In genomic region chr17:8055919-8056589, GRCm38 (mm10) we compare ENCODE assay signal across 6 mouse cellular contexts.
A peak's percentile ranks its signal among the peaks of the same experiment; 100 is the strongest.
DNase-seq lines count a peak whose midpoint lies in the region; ATAC-seq and TF ChIP-seq lines count a peak whose summit lies in the region.
"Not testable (repeated sequence)": the region's sequence is repeated elsewhere in the genome, so short reads cannot be mapped to it uniquely, and the experiment has no call there.

No protein-coding gene starts in this region.

- not testable (repeated sequence) for TF ChIP-seq CTCF in forebrain, postnatal 0 days (IDR thresholded peaks at IDR 0.05; ENCODE audit: low read depth); hindbrain, postnatal 0 days (IDR thresholded peaks at IDR 0.05; ENCODE audit: low read depth); lung, postnatal 0 days (IDR thresholded peaks at IDR 0.05)

- H3K9ac ChIP-seq in forebrain, embryonic 13.5 days; forebrain, embryonic 15.5 days (replicated peaks); forebrain, postnatal 0 days; hindbrain, postnatal 0 days (replicated peaks; ENCODE audit: low read length); lung, postnatal 0 days (replicated peaks; ENCODE audit: low read depth): not testable (repeated sequence)

- not testable (repeated sequence) for H3K4me2 ChIP-seq in forebrain, embryonic 13.5 days; forebrain, embryonic 15.5 days (replicated peaks); forebrain, postnatal 0 days (ENCODE audit: low read depth); hindbrain, postnatal 0 days (ENCODE audit: low read depth, low read length); lung, postnatal 0 days (replicated peaks; ENCODE audit: low read depth, low read length)

- not testable (repeated sequence) for H3K27ac ChIP-seq in forebrain, embryonic 13.5 days; forebrain, embryonic 15.5 days (replicated peaks); forebrain, postnatal 0 days (ENCODE audit: low read depth, low read length); hindbrain, postnatal 0 days; lung, postnatal 0 days (ENCODE audit: low read length)

- H3K4me1 ChIP-seq in forebrain, embryonic 13.5 days; forebrain, embryonic 15.5 days; forebrain, postnatal 0 days (ENCODE audit: insufficient read depth); hindbrain, postnatal 0 days (ENCODE audit: insufficient read depth, low read length); lung, postnatal 0 days (ENCODE audit: insufficient read depth, low read depth, low read length): not testable (repeated sequence)

- WGBS in forebrain, embryonic 13.5 days, result 59% methylated on average over 5 of the region's 6 CpGs
- WGBS in forebrain, embryonic 15.5 days, result 61% methylated on average over 6 of the region's 6 CpGs
- WGBS in forebrain, postnatal 0 days, result 43% methylated on average over 4 of the region's 6 CpGs
- WGBS in hindbrain, postnatal 0 days, result 35% methylated on average over 5 of the region's 6 CpGs
- 87% methylated on average over 4 of the region's 6 CpGs for WGBS in lung, postnatal 0 days

- peak; percentile 2 for DNase-seq in brain, embryonic 18.5 days (ENCODE audit: low read depth, low spot score)
- peak; percentile 20 for DNase-seq in forebrain, postnatal 0 days
- peak; percentile 7 for DNase-seq in hindbrain, postnatal 0 days (ENCODE audit: low spot score)
- peak; percentile 5 for DNase-seq in lung, postnatal 0 days (ENCODE audit: low spot score)

- not testable (repeated sequence) for TF ChIP-seq EP300 in lung, postnatal 0 days (IDR thresholded peaks at IDR 0.05)

- not testable (repeated sequence) for H3K9me3 ChIP-seq in forebrain, embryonic 13.5 days (replicated peaks); forebrain, embryonic 15.5 days; forebrain, postnatal 0 days (ENCODE audit: low read length); hindbrain, postnatal 0 days (ENCODE audit: low read length); lung, postnatal 0 days (ENCODE audit: low read length)

- H3K36me3 ChIP-seq in forebrain, embryonic 13.5 days (ENCODE audit: poor library complexity, severe bottlenecking); forebrain, embryonic 15.5 days; forebrain, postnatal 0 days (ENCODE audit: insufficient read depth); hindbrain, postnatal 0 days (ENCODE audit: insufficient read depth, low read length); lung, postnatal 0 days (ENCODE audit: insufficient read depth, low read length): not testable (repeated sequence)

- not testable (repeated sequence) for H3K4me3 ChIP-seq in forebrain, embryonic 13.5 days; forebrain, embryonic 15.5 days; forebrain, postnatal 0 days (ENCODE audit: low read depth, low read length); hindbrain, postnatal 0 days (ENCODE audit: low read length); lung, postnatal 0 days (ENCODE audit: low read depth, low read length)

- ATAC-seq in forebrain, embryonic 13.5 days, result peak; percentile 21; the same call in 1 of the 2 replicates
- ATAC-seq in forebrain, embryonic 15.5 days (replicated peaks), result peak; percentile 61; the same call in 1 of the 2 replicates
- ATAC-seq in forebrain, postnatal 0 days, result peak; percentile 53
- ATAC-seq in hindbrain, postnatal 0 days, result not testable (repeated sequence)
- ATAC-seq in lung, postnatal 0 days, result peak; percentile 54

- not testable (repeated sequence) for H3K27me3 ChIP-seq in forebrain, embryonic 13.5 days; forebrain, embryonic 15.5 days; forebrain, postnatal 0 days (ENCODE audit: insufficient read depth, low read length); hindbrain, postnatal 0 days (ENCODE audit: insufficient read depth, low read length); lung, postnatal 0 days (replicated peaks; ENCODE audit: insufficient read depth, low read length)
